Mouse (Mus musculus): ENCODE data around the gene Ipo5. TPM values are rescaled to one million over a fixed set of nuclear protein-coding genes. Genes with fewer than 3 reads are reported as not detected.

Ipo5 gene
- total RNA-seq, 2 experiments from 2014 or later = 107 to 108 TPM

DNA sequence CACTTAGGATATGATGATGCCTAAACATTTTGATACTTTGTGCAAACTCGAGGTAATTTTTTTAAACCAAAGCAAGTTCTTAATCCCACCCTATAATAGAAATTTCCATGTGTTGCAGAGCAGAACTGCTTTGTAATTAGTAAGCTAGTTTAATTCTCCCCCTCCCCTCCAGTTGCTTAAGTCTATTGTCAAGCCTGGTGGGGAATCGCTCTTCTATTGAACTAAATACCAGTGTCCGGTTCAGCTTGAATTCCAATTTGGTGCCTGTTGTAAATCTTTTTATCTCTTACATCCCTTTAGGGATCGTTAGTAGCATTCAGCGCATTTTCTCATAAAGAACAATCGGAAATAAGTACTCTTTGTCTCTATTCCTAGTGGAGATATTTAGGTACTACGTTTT is 1.9 kb downstream of the Ipo5 start:
- no peak for DNase-seq (ENCODE audit: low spot score in 2 of 2)

DNA sequence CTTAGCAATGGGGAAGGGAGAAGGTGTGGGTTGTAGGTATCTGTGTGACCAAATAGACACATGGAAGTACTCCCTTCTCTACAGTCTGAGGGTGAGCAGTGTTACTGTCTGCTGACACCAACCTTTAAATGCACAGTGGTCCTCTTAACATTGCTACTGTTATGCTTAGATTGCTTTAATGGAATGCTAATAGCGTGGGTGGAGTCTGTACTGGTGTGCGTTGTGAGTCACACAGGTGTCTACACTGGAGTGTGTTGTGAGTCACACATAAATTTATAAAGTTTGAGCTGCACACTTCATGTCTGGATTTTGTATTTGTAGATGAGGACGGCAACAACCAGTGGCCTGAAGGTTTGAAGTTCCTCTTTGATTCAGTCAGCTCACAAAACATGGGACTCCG is 10.8 kb downstream of the Ipo5 start:
- DNase-seq (ENCODE audit: low spot score in 2 of 2) = no peak

DNA sequence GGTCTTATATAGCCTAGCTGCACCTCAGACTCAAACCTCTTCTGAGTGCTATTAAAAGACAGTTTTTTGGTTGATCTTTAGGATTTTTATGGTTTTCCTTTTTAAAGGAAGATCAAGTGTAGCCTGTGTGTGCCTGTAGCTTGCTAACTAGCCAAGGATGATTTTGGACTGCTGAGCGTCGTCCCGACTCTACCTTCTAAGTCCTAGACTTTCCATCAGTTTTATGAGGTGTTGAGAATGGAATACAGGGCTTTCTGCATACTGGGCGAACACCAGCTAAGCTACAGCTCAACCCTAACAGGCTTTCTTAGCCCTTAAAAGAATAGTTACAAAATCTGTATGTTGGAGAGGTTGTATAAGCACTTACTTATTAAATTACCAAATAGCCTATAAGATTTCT is 13.0 kb downstream of the Ipo5 start:
- DNase-seq (ENCODE audit: low spot score in 2 of 2) = no peak

DNA sequence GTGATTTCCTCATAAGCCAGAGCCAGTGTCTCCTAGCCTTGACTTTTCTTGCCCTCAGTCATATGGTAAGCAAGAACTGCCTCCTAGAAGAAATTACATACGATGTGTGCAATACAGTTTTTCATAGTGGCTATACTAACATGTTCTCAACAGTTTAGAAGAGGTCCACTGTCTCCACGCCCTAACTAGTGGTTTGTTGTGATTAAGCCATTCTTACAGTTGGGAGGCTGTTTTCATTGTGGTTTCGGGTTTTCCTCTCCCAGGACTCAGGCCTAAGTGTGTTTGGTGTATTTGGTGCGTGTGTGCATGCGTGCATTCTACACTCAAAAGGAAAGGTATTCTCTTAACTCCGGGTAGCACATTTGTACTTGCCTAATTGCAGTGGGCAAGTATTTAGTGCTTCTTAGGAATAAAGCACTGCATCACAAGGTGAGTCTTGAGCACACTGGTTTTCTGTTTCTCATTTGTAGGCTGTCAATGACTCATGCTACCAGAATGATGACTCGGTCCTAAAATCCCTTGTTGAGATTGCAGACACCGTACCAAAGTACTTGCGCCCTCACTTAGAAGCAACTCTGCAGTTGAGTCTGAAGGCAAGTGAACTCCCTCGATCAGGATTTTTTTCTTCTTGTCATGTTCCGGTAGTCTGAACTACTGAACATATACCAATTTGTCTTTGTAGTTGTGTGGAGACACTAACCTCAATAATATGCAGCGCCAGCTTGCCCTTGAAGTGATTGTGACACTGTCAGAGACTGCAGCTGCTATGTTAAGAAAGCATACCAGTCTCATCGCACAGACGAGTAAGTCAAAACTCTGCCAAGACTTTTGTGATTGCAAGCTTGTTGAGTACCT is 14.9 kb downstream of the Ipo5 start:
- DNase-seq (ENCODE audit: low spot score in 2 of 2) = no peak

DNA sequence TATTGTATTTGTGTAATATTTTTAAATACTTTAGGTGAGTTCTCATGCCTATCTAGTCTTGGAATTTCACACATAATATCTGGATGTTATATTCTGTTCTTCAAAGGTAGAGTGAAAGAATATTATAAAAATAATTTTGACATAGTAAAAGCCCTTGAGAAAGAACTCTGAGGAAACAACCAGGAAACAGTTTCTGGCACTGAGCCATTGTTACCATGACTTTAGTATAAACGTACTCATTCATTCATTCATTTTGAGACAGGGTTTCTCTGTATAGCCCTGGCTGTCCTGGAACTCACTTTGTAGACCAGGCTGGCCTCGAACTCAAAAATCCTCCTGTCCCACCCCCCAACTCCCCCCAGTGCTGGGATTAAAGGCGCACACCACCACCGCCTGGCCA is 20.2 kb downstream of the Ipo5 start:
- no peak for DNase-seq (ENCODE audit: low spot score in 2 of 2)

DNA sequence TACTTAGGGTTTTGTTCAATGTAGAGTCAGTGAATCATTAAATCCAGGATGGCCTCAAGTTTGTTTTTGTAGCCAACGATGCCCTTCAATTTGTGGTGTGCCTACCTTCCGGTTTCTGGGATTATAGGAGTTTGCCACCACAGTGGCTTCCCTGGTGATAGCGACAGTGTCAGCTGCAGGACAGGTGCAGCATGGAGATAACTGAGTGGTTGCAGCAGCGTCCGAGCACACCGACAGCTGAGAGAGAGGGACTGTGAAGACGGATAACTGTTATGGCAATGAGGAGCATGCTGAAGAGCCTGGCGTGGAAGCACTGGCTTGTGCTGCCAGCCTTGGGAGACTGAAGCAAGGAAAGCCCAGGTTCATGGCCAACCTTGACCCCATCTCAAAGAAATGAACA is 22.6 kb downstream of the Ipo5 start:
- no peak for DNase-seq (ENCODE audit: low spot score in 2 of 2)

- DNase-seq (ENCODE audit: low spot score in 2 of 2) = no peak
These were observed 26.1 kb downstream of the Ipo5 start for GRCm38 (mm10) chr14:120937102-120937501.

DNA sequence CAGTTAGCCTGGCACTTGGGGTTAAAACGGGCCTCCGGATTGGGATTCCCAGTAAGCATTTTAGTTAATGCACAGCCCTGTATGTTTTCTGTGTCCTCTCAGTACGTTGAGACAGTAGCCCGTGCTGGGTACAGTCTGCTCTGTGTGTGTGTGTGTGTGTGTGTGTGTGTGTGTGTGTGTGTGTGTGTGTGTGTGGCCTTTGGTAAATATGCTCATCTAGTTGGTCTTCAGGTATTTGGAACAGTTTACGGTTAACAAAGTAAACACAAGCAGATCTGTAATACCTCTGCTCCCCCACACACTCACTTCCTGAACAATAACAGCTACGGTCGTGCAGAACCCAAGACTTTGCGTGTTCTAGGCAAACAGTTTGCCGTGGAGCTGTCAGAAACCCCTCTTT is 31.8 kb downstream of the Ipo5 start:
- no peak for DNase-seq (ENCODE audit: low spot score in 2 of 2)

DNA sequence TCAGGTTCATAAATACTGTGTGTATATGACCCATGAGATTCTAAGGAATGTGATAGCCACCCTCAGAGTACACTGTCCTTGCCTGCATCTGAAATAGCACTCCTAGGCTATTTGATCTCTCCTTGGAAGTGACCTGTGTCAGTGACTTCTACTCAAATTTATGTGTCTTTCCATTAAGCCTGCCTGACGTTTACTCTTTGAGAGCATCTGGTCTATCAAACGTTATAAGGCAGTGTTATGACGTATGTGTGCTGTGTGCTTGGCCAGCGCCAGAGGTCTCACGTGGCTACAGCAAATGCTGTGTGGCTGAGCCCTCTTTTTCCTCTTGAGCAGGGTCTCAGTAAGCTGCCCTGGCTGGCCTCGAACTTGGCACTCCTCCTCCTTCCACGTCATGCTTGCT is 34.1 kb downstream of the Ipo5 start:
- no peak for DNase-seq (ENCODE audit: low spot score in 2 of 2)

GRCm38 (mm10) chr14:120947104-120947503 is 36.1 kb downstream of the Ipo5 start:
- no peak for DNase-seq (ENCODE audit: low spot score in 2 of 2)

DNA sequence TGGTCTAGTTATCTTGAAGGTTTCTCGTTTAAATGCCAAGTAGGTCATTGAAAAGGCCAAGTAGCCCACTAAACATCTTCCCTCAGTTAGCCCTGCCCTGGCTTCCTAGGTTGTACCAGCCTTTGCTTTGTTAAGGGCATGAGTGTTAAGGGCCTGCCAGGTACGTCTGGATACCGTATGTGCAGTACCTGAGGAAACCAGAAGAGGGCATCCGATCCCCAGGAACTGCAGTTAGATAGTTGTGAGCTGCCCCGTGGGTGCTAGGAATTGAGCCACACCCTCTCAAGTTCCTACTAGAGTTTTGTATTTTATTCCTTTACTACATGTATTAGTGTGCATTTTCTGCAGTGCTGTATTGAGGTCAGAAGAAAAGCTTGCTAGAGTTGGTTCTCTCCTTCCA is 38.0 kb downstream of the Ipo5 start:
- no peak for DNase-seq (ENCODE audit: low spot score in 2 of 2)

- DNase-seq (ENCODE audit: low spot score in 2 of 2) = no peak
These were observed 39.0 kb downstream of the Ipo5 start for GRCm38 (mm10) chr14:120950068-120950467.

DNA sequence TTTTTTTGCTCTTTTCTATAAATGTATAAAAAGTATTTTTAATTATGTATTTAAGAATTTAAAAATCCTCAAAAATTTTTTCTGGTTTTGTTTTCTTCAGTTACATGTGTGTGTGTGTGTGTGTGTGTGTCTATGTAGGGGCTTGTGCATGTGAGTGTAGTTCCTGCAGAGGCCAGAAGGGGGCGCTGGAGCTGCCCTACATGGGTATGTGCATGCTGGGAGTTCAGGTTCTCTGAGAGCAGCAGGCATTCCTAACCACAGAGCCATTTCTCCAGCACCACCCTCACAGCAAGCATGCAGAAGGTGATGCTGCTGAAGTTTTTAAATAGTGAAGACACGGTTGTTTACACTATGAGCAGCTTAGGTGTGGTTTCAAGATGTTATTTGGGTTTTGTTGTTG is 41.4 kb downstream of the Ipo5 start:
- DNase-seq (ENCODE audit: low spot score in 2 of 2) = no peak

GRCm38 (mm10) chr14:120960551-120960950 is 49.5 kb downstream of the Ipo5 start:
- no peak for DNase-seq (ENCODE audit: low spot score in 2 of 2)

DNA sequence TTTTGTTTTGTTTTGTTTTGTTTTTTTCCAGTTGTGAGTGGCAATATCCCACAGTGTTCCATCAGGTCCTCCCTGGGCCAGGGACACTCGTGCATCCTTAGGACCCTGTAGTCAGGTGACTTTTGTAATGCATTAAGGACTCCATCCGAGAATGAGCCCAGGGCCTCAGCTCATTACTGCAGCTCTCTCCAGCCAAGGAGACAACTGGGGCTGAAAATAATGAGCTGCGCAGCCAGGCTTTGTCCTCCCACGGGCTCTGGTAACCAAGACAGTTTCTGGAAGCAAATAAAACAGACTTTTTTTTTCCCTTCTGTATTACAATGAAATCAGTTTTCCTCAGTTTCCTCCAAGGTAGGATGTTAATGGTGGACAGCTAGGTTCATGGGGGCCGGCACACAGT is 50.0 kb downstream of the Ipo5 start:
- DNase-seq (ENCODE audit: low spot score in 2 of 2) = peak in 1 of 2 experiments; percentile 29

GRCm38 (mm10) chr14:120967072-120967471 is 56.0 kb downstream of the Ipo5 start:
- no peak for DNase-seq (ENCODE audit: low spot score in 2 of 2)

- no peak for DNase-seq (ENCODE audit: low spot score in 2 of 2)
These were observed 57.7 kb downstream of the Ipo5 start for GRCm38 (mm10) chr14:120968723-120969122.

GRCm38 (mm10) chr14:120969673-120970072 is 58.6 kb downstream of the Ipo5 start:
- DNase-seq (ENCODE audit: low spot score in 2 of 2) = no peak

DNA sequence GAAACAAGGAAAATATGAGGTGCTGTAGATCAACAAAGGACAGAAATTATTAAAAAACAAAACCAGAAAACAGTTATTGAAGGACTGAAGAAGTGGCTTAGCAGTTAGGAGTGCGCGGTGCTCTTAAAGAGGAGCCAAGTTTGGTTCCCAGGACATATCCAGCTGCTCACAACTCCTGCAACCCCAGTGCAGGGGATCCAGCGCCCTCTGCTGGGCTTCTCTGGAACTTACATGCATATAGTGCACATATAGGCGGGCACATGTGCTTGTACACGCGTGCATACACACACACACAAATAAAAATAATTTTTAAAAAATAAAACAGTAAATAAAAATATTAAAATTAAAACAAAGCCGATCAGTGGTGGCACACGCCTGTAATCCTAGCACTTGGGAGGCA is 59.6 kb downstream of the Ipo5 start:
- DNase-seq (ENCODE audit: low spot score in 2 of 2) = no peak

GRCm38 (mm10) chr14:120971313-120971712 is 60.3 kb downstream of the Ipo5 start:
- no peak for DNase-seq (ENCODE audit: low spot score in 2 of 2)

DNA sequence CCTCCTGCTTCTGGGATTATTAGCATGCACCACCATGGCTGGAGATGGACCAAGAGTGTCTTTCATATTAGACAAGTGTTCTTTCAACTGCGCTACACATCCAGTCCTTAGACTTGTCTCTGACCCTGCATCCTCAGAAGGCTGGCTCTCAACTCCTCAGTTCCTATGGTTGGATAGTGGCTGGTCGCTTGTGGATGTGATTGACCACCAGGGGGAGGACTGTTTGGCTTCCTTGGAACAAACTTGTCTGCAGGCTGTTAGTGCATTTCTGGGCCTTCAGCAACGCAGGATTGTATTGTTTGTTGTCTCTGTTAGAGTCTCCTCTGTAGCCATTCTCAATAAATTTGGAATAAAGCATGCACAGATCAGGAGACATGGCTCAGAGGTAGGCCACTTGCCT is 68.5 kb downstream of the Ipo5 start:
- peak; percentile 32 to 56 for DNase-seq (ENCODE audit: low spot score in 2 of 2)

- peak; percentile 45 to 49 for DNase-seq (ENCODE audit: low spot score in 2 of 2)
These were observed 78.1 kb downstream of the Ipo5 start for GRCm38 (mm10) chr14:120989126-120989525.

Measured in left cerebral cortex, adult 18-20 months (tissue).